Mouse (Mus musculus): ENCODE data around the gene Rgl2.
"Not testable (repeated sequence)": the region's sequence is repeated elsewhere in the genome, so short reads cannot be mapped to it uniquely, and the experiment has no call there.

The Rgl2 gene

DNA sequence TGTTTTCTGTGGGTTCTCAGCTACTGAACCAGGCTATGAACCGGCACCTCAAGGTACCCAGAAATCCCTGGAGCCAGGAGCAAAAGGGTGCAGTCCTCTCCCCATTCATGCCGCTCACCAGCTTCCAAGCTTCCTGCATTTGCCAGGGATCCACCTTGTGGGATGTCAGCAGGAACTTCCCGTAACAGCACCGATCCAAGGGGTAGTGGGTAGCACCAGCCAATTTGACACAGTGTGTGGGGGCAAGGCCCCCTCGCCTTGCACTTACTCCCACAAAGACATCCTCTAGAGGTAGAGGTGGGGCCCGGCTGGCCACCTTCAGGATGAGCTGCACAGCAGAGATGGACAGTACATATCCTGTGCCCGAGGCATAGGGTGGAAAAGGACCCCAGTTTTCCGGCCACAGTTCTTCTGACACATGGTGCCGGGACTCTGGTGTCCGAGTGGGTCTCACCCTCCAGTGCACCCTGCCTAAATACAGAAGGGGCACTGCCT, 20.8 kb downstream of the Rgl2 start:
- no peak for DNase-seq (ENCODE audit: low read depth)

- peak; percentile 89 for DNase-seq (ENCODE audit: low read depth)
Observed at GRCm38 (mm10) chr17:33951021-33951946, 21.9 kb downstream of the Rgl2 start, which contains the start of gene B3galt4. Gene B3galt4, minus strand, starts transcription at chr17:33951488.

GRCm38 (mm10) chr17:33952015-33952414, 22.7 kb downstream of the Rgl2 start:
- DNase-seq (ENCODE audit: low read depth): not testable (repeated sequence)

- no peak for DNase-seq (ENCODE audit: low read depth)
Observed at GRCm38 (mm10) chr17:33952879-33953278, 23.5 kb downstream of the Rgl2 start.

- no peak for DNase-seq (ENCODE audit: low read depth)
Observed at GRCm38 (mm10) chr17:33953310-33953709, 24.0 kb downstream of the Rgl2 start.

DNA sequence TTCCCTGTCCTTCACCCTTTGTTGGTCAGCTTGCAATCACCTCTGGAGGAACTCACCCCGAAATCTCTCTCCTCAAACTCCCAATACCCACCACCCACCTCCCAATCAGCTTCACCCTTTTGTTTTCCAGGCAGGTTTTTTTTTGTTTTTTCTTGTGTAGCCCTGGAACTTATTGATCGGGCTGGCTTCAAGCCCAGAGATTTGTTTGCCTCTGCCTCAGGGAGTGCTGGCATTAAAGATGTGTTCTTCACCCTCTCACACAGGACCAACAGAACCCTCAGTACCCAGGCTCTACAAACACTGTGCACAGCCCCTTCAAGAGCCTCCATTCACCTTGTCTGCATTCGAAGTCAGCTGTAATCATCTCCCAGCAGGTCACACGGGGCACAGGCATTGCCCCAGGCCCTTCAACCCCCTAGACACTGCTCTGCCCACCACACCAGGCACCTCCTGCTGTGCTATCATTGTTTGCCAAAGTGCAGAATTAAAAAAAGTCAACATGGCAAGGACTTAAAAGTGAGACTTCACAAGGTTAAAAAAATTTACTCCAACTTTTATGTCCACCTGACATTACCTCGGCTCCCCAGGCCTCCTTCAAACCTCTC, 24.7 kb downstream of the Rgl2 start:
- DNase-seq (ENCODE audit: low read depth): no peak

GRCm38 (mm10) chr17:33954646-33955554, 25.6 kb downstream of the Rgl2 start:
- no peak for DNase-seq (ENCODE audit: low read depth)

GRCm38 (mm10) chr17:33955555-33956214, 26.3 kb downstream of the Rgl2 start, which contains the start of the genes Vps52 and Rps18:
Gene Vps52, plus strand, starts transcription at chr17:33955812.
Gene Rps18, minus strand, starts transcription at chr17:33956001.
- peak; percentile 92 for DNase-seq (ENCODE audit: low read depth)

DNA sequence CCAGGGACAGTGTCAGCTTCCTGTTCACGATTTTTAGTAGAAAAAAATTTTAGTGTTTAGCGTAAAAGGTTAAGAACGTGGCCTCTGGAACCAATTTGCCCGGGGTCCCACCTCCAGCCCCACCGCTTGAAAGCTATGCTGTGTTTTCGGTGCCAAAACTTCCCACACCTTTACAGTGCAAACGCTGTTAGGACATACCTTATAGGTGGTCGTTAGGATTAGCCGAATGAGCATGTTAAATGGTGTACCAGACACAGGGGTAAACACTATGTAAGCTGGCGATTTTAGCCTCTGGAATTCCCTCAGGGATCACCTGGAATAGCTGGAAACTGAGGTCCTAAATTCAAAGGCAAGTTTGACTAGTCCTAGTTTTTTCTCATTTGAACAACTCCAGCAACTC, 27.0 kb downstream of the Rgl2 start:
- no peak for DNase-seq (ENCODE audit: low read depth)

DNA sequence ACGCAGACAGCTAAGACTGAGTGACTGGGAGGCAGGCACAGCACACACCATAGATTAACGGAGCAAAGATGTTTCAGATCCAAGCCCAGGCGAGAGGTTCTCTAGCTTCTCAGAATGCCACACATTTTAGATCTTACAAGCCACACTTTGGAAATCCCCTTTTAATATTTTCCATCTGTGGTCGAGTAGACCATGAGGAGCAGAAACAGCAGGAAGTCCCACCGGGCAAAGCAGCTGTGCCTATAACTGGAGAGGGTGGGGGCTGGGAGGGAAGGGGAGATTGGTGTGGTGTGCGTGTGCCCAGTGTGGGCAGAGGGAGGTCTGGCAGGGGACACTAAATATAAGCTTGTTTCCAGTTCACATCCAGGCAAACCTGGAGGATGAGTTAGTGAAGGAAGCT, 28.1 kb downstream of the Rgl2 start:
- DNase-seq (ENCODE audit: low read depth): no peak

DNA sequence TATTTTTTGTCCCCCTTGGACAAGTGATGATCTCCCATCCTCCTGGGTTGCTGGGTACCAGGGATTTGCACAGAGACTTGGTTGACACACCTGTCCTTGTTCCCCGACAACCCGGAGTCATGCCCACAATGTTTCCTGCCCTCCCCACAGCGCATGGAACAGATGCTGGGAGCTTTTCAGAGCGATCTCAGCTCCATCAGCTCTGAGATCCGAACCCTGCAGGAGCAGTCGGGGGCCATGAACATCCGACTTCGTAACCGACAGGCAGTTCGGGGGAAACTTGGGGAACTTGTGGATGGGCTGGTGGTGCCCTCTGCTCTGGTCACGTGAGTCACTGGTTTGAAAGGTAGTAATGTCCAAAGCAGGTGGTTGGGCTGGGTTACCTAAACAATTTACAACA, 29.1 kb downstream of the Rgl2 start:
- no peak for DNase-seq (ENCODE audit: low read depth)

DNA sequence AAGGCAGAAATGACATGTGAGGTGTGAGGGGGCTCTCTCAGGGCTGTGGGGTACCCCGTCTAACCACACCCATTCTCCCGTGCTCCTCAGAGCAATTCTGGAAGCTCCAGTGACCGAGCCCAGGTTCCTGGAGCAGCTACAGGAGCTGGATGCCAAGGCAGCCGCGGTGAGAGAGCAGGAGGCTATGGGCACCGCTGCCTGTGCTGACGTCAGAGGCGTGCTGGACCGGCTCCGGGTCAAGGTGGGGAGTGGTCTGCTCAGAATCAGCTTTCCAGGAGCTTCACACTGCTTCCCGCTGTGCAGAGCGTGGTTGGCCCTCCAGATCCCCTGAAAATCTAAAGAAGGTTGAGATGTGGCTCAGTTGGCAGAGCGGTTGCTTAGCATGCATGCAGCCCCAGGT, 29.8 kb downstream of the Rgl2 start:
- no peak for DNase-seq (ENCODE audit: low read depth)

GRCm38 (mm10) chr17:33959948-33960347, 30.6 kb downstream of the Rgl2 start:
- DNase-seq (ENCODE audit: low read depth): no peak

DNA sequence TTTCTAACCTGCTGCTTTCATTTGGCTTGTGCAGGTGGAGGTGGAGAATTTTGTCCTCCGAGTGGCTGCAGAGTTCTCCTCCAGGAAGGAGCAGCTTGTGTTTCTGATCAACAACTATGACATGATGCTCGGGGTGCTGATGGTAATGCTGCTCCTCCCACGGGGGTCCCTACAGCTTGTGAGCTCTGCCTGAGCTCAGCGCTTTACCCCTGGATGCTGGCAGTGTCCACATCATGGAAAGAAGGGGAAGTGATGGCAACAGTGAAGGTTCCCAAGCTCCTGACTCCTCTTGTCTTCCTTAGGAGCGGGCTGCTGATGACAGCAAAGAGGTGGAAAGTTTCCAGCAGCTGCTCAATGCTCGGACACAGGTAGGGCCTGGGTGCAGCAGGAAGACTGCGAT, 33.5 kb downstream of the Rgl2 start:
- DNase-seq (ENCODE audit: low read depth): no peak

DNA sequence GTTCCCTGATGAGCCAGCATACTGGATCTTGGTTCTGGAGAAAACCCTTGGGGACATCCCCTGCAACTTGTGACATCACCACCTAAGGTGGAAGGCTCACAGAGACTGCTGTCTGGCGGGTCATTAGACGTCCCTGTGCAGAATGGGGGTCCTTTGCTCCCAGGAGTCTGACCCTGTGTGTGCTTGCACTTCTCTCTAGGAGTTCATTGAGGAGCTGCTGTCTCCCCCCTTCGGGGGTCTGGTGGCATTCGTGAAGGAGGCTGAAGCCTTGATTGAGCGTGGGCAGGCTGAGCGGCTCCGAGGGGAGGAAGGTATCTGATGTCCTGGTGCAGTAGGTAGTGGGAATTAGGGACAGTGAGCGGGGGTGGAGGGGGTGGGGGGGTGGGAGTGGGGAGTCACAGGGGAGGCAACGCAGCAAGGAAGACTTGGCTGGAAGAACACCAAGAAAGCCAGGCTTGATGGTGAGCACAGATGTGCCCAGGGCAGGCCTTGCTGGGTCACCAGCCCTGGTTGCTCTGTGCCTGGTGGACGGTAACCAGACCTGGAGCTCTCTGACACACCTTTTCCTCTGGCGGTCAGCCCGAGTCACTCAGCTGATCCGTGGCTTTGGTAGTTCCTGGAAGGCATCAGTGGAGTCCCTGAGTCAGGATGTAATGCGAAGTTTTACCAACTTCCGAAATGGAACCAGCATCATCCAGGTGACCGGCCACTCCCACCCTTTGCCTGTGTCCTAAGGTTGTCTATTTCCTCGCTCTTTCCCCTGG, 35.9 kb downstream of the Rgl2 start:
- DNase-seq (ENCODE audit: low read depth): no peak

DNA sequence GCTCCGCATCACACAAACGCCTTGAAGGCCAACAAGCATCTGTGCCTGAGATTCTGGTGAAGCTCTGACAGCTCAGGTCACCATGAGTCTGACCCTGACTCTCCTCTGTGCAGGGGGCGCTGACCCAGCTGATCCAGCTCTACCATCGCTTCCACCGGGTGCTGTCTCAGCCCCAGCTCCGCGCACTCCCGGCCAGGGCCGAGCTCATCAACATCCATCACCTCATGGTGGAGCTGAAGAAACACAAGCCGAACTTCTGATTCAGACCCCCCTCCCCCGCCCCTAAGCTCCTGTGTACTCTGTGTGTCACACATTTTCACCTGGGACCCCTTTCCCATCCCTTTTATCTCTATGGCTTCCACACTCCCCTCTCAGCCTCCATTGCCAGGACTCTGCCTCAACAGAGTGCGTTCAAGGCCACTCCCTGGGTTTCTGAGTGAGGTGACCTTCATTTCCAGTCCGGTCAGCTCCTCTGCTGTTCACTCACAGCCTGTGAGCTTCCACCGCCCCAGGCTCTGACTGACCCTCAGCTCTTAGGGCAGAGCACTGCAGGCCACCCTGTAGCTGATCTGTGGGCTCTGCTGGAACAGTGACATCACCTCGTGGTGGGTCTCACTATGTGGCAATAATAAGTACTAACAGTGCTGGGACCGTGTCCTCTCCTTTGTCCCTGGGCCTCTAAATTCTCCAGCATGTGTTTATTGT, 36.7 kb downstream of the Rgl2 start:
- DNase-seq (ENCODE audit: low read depth): no peak

DNA sequence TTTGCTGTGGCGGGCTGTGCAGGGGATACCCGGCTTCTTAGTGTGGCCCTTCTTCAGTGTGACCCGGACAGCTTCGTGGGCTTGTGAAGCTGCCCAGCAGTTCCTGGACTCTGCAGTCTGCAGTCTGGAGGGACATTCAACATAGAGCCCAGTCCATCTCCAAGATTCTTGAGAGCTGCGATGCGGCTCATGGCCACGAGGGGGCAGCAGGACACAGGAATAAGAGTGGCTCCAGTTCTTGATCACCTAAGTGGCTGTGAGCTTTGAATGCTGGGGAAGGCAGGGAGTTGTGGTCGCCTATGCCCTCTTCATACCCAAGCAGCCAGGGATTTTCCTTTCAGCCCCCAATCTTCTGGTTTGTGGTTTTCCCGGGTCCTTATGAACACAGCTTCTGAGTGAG, 39.1 kb downstream of the Rgl2 start:
- no peak for DNase-seq (ENCODE audit: low read depth)

DNA sequence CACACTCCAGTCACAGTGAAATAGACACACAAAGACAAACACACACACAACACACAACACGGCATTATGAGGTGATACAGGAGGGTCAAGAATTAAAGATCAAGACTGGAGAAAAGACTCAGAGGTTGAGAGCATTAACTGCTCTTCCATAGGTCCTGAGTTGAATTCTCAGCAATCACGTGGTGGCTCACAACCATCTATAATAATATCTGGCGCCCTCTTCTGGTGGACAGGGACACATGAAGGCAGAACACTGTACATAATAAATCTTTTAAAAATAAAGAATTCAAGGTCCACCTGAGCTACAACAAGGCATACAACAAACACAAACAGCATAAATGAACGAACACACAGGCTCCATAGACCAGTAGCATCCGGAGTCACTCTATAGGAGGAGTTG, 39.6 kb downstream of the Rgl2 start:
- no peak for DNase-seq (ENCODE audit: low read depth)

DNA sequence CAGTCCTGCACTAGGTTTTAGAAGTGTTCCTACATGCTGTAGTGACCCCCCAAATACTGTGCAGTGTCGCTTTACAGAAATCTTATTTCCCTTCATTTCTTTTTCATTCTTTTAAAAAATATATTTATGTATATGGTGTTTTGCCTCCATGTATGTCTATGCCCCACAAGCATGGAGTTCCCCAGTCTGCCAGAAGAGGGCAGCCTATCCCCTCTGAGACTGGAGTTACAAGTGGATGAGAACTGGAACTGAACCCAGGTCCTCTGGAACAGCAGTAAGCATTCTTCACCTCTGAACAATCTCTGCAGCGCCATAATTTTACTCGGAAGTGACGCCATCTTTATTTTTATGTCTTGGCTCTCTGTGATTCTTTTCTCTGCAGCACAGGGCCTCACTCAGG, 40.1 kb downstream of the Rgl2 start:
- no peak for DNase-seq (ENCODE audit: low read depth)

- no peak for DNase-seq (ENCODE audit: low read depth)
Observed at GRCm38 (mm10) chr17:33972691-33973090, 43.3 kb downstream of the Rgl2 start.
